Mouse (Mus musculus): ENCODE measurements around the gene Mark3. TPM values are rescaled to one million over a fixed set of nuclear protein-coding genes. Genes with fewer than 3 reads are reported as not detected.

The Mark3 gene
- polyA plus RNA-seq (2012; rRNA removed), result 103 and 107 TPM in 2 replicates

DNA sequence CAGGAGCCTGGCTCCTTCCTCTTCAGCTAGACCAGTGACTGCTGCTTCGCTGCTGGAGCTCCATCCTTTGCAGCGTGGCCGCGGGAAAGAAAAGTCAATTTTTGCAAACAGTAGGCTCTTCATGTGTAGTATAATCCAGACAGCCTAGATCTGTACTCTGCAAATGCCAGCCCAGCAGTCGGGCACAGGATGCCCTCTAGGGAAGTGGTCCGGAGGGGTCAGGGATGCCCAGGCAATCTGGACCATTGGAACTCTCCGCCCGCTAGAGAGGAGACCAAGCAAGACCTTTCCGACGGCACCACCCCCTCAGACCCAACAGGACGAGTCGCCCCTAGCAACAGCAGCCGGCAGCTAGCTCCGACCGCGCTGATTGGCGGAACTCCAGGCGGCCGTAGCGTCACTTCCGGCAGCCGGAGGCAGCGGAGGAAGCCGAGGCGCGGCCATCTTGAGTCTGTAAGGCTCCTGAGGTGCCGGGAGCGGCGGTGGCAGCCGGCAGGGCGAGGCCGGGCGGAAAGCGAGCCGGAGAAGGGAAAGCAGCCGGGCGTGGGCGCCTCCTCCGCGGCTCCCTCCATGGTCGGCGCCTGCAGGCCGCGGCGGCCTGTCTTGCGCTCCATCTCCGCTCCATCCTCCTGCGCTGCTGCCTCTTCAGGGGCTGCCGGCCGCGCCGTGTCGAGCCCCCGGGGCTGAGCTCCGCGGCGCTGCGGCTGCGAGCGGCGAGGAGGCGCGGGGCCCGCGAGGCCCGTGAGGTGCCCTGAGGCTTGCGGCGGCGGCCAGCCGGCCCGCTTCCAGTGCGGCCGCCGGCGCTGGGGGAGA is at the start of gene Mark3:
Mark3 (plus strand) TSS at position 450 of the 813 bp plus-strand sequence.

DNA sequence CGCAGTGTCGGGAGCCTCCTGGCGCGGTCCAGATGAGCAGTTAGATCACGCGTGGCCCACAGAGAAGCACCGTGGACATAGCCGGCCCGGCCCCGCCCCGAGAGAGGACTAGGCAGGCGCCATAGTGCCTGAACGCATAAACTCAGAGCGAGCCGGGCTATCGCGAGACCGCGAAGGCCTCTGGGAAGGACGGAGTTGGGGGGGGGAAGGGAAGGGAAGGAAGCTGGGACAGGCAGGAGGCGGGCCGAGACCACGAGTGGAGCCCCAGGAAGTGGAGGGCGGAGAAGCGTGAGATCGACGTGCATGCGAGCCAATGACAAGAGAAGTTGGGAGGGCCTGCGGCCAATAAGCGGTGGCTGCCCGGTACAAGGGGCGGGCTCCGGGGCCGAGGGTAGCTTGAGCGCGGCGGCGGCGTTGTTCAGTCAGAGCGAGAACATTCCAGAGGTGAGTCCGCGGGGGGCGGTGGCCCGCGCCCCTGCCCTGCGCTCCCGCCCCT is 36.5 kb upstream of the Mark3 start, which contains the start of gene Eif5:
Eif5 (plus strand) TSS at position 221 of the 496 bp plus-strand sequence.

DNA sequence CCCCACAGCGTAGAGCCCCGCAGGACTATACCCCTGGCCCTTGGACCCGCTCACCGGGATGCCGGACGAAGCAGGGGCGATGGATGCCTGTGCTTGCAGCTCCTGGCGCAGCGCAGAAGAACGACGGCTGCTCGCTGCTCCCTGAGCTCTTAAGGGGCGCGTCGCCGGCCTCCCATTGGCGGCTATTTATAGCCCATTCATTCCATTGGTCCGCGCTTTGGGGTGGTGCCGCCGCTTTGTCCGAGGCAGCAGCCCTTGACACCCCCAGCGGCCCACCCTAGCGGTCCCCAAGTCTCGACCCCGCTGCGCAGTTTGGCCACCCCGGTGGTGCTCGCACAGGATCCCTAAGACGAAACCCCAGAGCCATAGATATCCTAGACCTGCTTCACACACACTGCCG is 97.9 kb downstream of the Mark3 start, which contains the start of gene Ckb:
Ckb (minus strand) TSS at position 163 of the 400 bp plus-strand sequence.

DNA sequence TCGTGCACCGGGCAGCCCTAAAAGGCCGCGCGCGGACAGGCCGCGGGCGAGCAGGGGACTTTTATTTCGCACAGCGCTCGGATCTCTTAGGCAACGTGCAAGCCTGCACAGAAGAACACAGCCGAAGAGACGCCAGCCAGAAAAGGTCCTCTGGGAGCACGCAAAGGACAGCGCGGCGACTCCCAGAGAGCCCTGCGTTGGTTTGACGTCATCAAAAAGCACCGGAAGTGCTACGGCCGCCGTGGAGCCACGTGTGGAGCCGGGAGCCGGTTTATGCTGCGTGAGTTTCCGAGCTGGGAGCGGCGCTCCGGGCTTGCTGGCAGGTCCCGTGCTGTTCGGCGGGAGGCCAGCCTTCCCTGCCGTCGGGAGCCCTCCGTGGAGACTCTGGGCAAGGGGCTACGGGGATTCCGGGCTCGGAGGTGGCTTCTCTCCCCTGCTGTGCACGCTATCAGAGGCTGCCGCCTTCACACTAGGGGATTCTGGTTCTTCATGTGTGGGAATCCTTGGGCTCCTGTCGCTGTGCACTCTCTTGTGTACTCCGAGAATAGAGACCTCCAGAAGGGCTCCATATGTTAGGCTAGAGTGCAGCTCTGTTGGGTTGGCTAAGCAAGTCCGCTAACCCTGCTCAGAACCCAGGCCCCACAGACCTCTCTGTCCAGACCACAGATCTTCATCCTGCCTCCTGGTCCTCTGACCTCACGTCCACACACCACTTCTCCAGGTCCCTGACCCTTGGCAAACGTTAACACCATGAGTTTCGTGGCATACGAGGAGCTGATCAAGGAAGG is 103.8 kb downstream of the Mark3 start, which contains the start of gene Trmt61a:
Trmt61a (plus strand) TSS at position 224 of the 788 bp plus-strand sequence.

Other genes starting within 250 kb of the Mark3 start
- 180 and 191 TPM in 2 replicates for gene Cdc42bpb, start 196.8 kb upstream of the Mark3 start, polyA plus RNA-seq (2012; rRNA removed)
- 4.3 and 5.1 TPM in 2 replicates for gene Lbhd2, start 167.7 kb upstream of the Mark3 start, polyA plus RNA-seq (2012; rRNA removed)
- 2.3 and 4.3 TPM in 2 replicates for gene Exoc3l4, start 157.5 kb upstream of the Mark3 start, polyA plus RNA-seq (2012; rRNA removed)
- 0.78 and 2.2 TPM in 2 replicates for gene Tnfaip2, start 132.1 kb upstream of the Mark3 start, polyA plus RNA-seq (2012; rRNA removed)
- 5.5 and 7.1 TPM in 2 replicates for gene Gm266, start 88.7 kb upstream of the Mark3 start, polyA plus RNA-seq (2012; rRNA removed)
- 142 and 145 TPM in 2 replicates for gene Eif5, start 36.5 kb upstream of the Mark3 start, polyA plus RNA-seq (2012; rRNA removed)
- gene Ckb, start 97.8 kb downstream of the Mark3 start, polyA plus RNA-seq (2012; rRNA removed), result 1,210 and 1,244 TPM in 2 replicates
- 21.9 and 25.1 TPM in 2 replicates for gene Trmt61a, start 103.6 kb downstream of the Mark3 start, polyA plus RNA-seq (2012; rRNA removed)
- gene Bag5, start 138.7 kb downstream of the Mark3 start, polyA plus RNA-seq (2012; rRNA removed), result 42.6 and 43.2 TPM in 2 replicates
- 37.4 and 37.7 TPM in 2 replicates for gene Apopt1, start 138.7 kb downstream of the Mark3 start, polyA plus RNA-seq (2012; rRNA removed)
- gene Klc1, start 184.3 kb downstream of the Mark3 start, polyA plus RNA-seq (2012; rRNA removed), result 680 and 694 TPM in 2 replicates
- 3.8 and 4.1 TPM in 2 replicates for gene Xrcc3, start 239.3 kb downstream of the Mark3 start, polyA plus RNA-seq (2012; rRNA removed)
- 28.6 and 32.2 TPM in 2 replicates for gene Zfyve21, start 239.6 kb downstream of the Mark3 start, polyA plus RNA-seq (2012; rRNA removed)

Data from central nervous system, embryonic 18 days (tissue).